Mouse (Mus musculus) fat pad, adult 2 months (tissue): ENCODE data around the gene Rorb.

ENCODE experiments used
- DNase-seq: peaks from one replicate; pipeline ENCODE4 v3.0.0-alpha.2; 2011; ENCODE audit warnings: low read depth, low spot score; ENCODE audit errors: extremely low read depth

The Rorb gene

GRCm38 (mm10) chr19:18889117-18889627, 221.8 kb downstream of the Rorb start:
- no peak for DNase-seq

- no peak for DNase-seq
Measured at GRCm38 (mm10) chr19:18888491-18889116, 222.4 kb downstream of the Rorb start.

GRCm38 (mm10) chr19:18887646-18888407, 223.2 kb downstream of the Rorb start:
- no peak for DNase-seq

GRCm38 (mm10) chr19:18881162-18881561, 229.8 kb downstream of the Rorb start:
- DNase-seq = no peak
